Mouse (Mus musculus) small intestine, adult 2 months (tissue): ENCODE data around the gene Dlk2. TPM values are rescaled to one million over a fixed set of nuclear protein-coding genes. Genes with fewer than 3 reads are reported as not detected.
A peak's percentile ranks its signal among the peaks of the same experiment; 100 is the strongest.

Experiments used
- H3K27ac ChIP-seq: fragments of 200-500 bp; 2 replicates; pipeline ENCODE4 v1.5.1; 2012; ENCODE audit warnings: low read depth, low read length, control low read depth, inconsistent platforms; ENCODE audit not compliant: insufficient read depth
- H3K27me3 ChIP-seq: fragments of 200-500 bp; 2 replicates; pipeline ENCODE4 v1.6.1; 2012; ENCODE audit warnings: mild to moderate bottlenecking, moderate library complexity, low read length, inconsistent platforms; ENCODE audit not compliant: control insufficient read depth, insufficient read depth
- H3K36me3 ChIP-seq: fragments of 200-500 bp; 2 replicates; pipeline ENCODE4 v1.6.1; 2012; ENCODE audit warnings: mild to moderate bottlenecking, low read length, control low read depth, inconsistent platforms; ENCODE audit not compliant: control insufficient read depth, insufficient read depth
- H3K4me1 ChIP-seq: fragments of 200-500 bp; 2 replicates; pipeline ENCODE4 v1.6.1; 2012; ENCODE audit warnings: low read length, inconsistent platforms, mixed read lengths; ENCODE audit not compliant: control insufficient read depth, insufficient read depth, insufficient read length
- H3K4me3 ChIP-seq: fragments of 200-500 bp; 2 replicates; pipeline ENCODE4 v1.5.1; 2012; ENCODE audit warnings: low read depth, mild to moderate bottlenecking, control low read depth, inconsistent platforms, low read length, moderate library complexity
- CTCF ChIP-seq: fragments of 200-500 bp; IDR thresholded peaks from 2 replicates; pipeline ENCODE4 v1.5.1; 2012; ENCODE audit warnings: low read depth, mild to moderate bottlenecking, control low read depth, inconsistent platforms, low read length, moderate library complexity, mixed read lengths; ENCODE audit not compliant: insufficient replicate concordance, insufficient read length; ENCODE audit errors: extremely low read depth
- POLR2A ChIP-seq: fragments of 200-500 bp; IDR thresholded peaks from 2 replicates; pipeline ENCODE4 v1.6.1; 2012; ENCODE audit warnings: low read depth, mild to moderate bottlenecking, control low read depth, inconsistent platforms, low read length, moderate library complexity
- WGBS: fragments of 180-500 bp; shearing (Covaris S2); methylation state at CpG from one replicate; pipeline ENCODE4 v1.1.7; 2018; 5-methylcytosine and 5-hydroxymethylcytosine counted together
- polyA plus RNA-seq: library from polyadenylated mRNA; depleted of rRNA; stranded (reverse); fragments of >200 nt; gene quantifications from 2 replicates; pipeline ENCODE4 v1.2.3, GENCODE M21; 2012; rRNA removed

Gene Dlk2
- polyA plus RNA-seq = 0.27 and 1.0 TPM in 2 replicates

- no peak within 1 kb of the TSS for H3K27ac ChIP-seq
Observed at GRCm38 (mm10) chr17:46297364-46298219, at the start of gene Dlk2. TSS of gene Dlk2 (plus strand) at chr17:46297421.

GRCm38 (mm10) chr17:46247512-46248188 lies 49.6 kb upstream of the Dlk2 start, which contains the start of the genes Polr1c and Yipf3:
TSS of gene Polr1c (minus strand) at chr17:46248054.
TSS of gene Yipf3 (plus strand) at chr17:46248080.
- H3K27ac ChIP-seq = peak within 1 kb of the TSS; percentile 59
- H3K27me3 ChIP-seq = no peaks in the 10 kb centered on the region
- peaks cover 53% of the 10 kb centered on the region for H3K36me3 ChIP-seq
- peaks cover 13% of the 10 kb centered on the region for H3K4me1 ChIP-seq
- peak within 1 kb of the TSS; percentile 91 for H3K4me3 ChIP-seq
- under 1% methylated on average over 53 of the region's 53 CpGs for WGBS
- TF ChIP-seq CTCF (no peak), POLR2A (peak; percentile 59; the same call in 1 of the 2 replicates)

More at GRCm38 (mm10) chr17:46297364-46298219, at the start of gene Dlk2:
- TF ChIP-seq POLR2A (no peak), CTCF (no peak)
- WGBS = 1% methylated on average over 77 of the region's 86 CpGs
- peaks cover 34% of the 10 kb centered on the region for H3K27me3 ChIP-seq
- peak within 1 kb of the TSS; percentile 56 for H3K4me3 ChIP-seq
- peaks cover 14% of the 10 kb centered on the region for H3K4me1 ChIP-seq
- no peaks in the 10 kb centered on the region for H3K36me3 ChIP-seq

GRCm38 (mm10) chr17:46248189-46248522 lies 49.1 kb upstream of the Dlk2 start:
- H3K4me3 ChIP-seq = peak overlapping the region; percentile 91
- no peaks in the 10 kb centered on the region for H3K27me3 ChIP-seq
- H3K36me3 ChIP-seq = peaks cover 51% of the 10 kb centered on the region
- under 1% methylated on average over 37 of the region's 37 CpGs for WGBS
- no peak for TF ChIP-seq POLR2A
- TF ChIP-seq CTCF = no peak
- H3K27ac ChIP-seq = peak overlapping the region; percentile 59
- peaks cover 11% of the 10 kb centered on the region for H3K4me1 ChIP-seq

GRCm38 (mm10) chr17:46251174-46251573 lies 46.0 kb upstream of the Dlk2 start:
- H3K36me3 ChIP-seq = peaks cover 29% of the 10 kb centered on the region
- TF ChIP-seq POLR2A (no peak), CTCF (no peak)
- 77% methylated on average over 7 of the region's 7 CpGs for WGBS
- H3K4me1 ChIP-seq = peaks cover 19% of the 10 kb centered on the region
- no peak overlapping the region for H3K4me3 ChIP-seq
- no peak overlapping the region for H3K27ac ChIP-seq
- peaks cover 12% of the 10 kb centered on the region for H3K27me3 ChIP-seq

GRCm38 (mm10) chr17:46252571-46253451 lies 44.4 kb upstream of the Dlk2 start:
- WGBS = 57% methylated on average over 14 of the region's 14 CpGs
- H3K4me1 ChIP-seq = peaks cover 14% of the 10 kb centered on the region
- peaks cover 12% of the 10 kb centered on the region for H3K27me3 ChIP-seq
- no peak for TF ChIP-seq POLR2A
- peak; percentile 39; the same call in 1 of the 2 replicates for TF ChIP-seq CTCF
- peak overlapping the region; percentile 65; the same call in 1 of the 2 replicates for H3K4me3 ChIP-seq
- H3K27ac ChIP-seq = no peak overlapping the region
- H3K36me3 ChIP-seq = peaks cover 29% of the 10 kb centered on the region

- no peak within 1 kb of the TSS for H3K27ac ChIP-seq
- H3K27me3 ChIP-seq = peaks cover 12% of the 10 kb centered on the region
- peaks cover 14% of the 10 kb centered on the region for H3K4me1 ChIP-seq
- TF ChIP-seq CTCF (no peak), POLR2A (no peak)
- peaks cover 36% of the 10 kb centered on the region for H3K36me3 ChIP-seq
- WGBS = 2% methylated on average over 48 of the region's 48 CpGs
- peak within 1 kb of the TSS; percentile 65 for H3K4me3 ChIP-seq
Observed at GRCm38 (mm10) chr17:46253452-46254084, 43.7 kb upstream of the Dlk2 start, which contains the start of gene Lrrc73. TSS of gene Lrrc73 (plus strand) at chr17:46253531.
